10 mouse cellular contexts compared by ENCODE assay signal in the genomic region with DNA sequence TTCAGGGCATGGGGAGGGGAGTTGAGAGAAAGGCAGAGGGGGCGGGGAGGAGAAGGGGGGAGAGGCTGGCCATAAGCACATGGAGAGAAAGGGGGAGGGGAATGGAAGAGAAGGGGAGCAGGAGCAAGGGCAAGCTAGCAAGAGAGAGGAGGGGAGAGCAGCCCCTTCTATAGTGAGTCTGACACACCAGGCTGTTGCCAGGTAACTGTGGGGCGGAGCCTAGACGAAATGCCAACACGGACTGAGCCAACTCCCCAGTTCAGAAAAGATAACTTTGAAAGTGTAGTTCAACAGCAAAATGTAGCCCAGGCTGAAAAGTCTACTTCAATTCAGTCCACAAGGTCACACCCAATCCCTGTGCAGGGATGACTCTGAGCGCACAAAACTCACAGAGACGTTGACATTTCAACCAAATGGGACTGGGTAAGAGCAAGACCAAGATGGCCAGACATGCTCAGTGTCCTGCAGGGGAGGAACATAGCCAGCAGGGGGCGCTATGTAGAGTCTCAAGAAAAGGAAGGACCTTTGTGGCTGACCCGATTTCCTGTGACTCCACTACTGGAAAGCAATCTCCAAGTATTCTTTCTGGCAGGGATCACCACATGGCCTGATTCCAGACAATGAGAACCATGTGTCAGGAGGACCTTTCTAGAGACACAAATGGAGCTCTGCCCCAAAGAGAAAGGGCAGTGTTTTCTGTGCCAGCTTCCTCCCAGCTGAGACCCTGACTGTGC.
DNase-seq lines count a peak whose midpoint lies in the region; ATAC-seq and TF ChIP-seq lines count a peak whose summit lies in the region.
"Had no signal": no experiment of that assay in that cellular context is flagged by ENCODE, and none has a peak within 500 bp of the region (broad histone marks: within the 10 kb centered on the region; RNA-seq: fewer than 3 reads in every experiment).

No protein-coding gene starts in this region.

- WGBS in midbrain, postnatal 0 days, result 69% methylated on average over 8 of the region's 8 CpGs
- WGBS in midbrain, embryonic 16.5 days, result 65% methylated on average over 8 of the region's 8 CpGs
- 74% methylated on average over 8 of the region's 8 CpGs for WGBS in forebrain, embryonic 11.5 days

- DNase-seq in CD4-positive, CD25-positive, alpha-beta regulatory T cell, adult 2 months (ENCODE audit: low read depth, low spot score), result peak; percentile 22
- peak; percentile 48 for DNase-seq in midbrain, postnatal 0 days (ENCODE audit: low spot score)
- peak; percentile 60 for DNase-seq in gastrocnemius, adult 2 months
- DNase-seq in mesoderm, embryonic 11.5 days (ENCODE audit: low read depth, low spot score), result peak; percentile 29
- no peak for DNase-seq in urinary bladder, postnatal 4 days (ENCODE audit: low spot score in 2 of 2)
- no peak for DNase-seq in forebrain, embryonic 11.5 days (ENCODE audit: low spot score)

- peaks cover 4% of the 10 kb centered on the region; the same call in 1 of the 2 replicates for H3K4me1 ChIP-seq in midbrain, postnatal 0 days (ENCODE audit: insufficient read depth, low read length)
- peaks cover 12% of the 10 kb centered on the region for H3K4me1 ChIP-seq in midbrain, embryonic 16.5 days (ENCODE audit: control insufficient read depth, insufficient read depth, low read length)
- H3K4me1 ChIP-seq in forebrain, embryonic 11.5 days (replicated peaks; ENCODE audit: control insufficient read depth, insufficient read depth, low read length), result no peaks in the 10 kb centered on the region

- intact Hi-C loops in gastrocnemius, adult 2 months (cut with DNase I), result no loop called here

- ATAC-seq in CD4-positive, CD25-positive, alpha-beta regulatory T cell, adult 4 months, result no peak
- ATAC-seq in midbrain, postnatal 0 days (ENCODE audit: low FRiP score), result no peak
- no peak for ATAC-seq in midbrain, embryonic 16.5 days
- no peak for ATAC-seq in forebrain, embryonic 11.5 days (replicated peaks; ENCODE audit: low FRiP score)

- TF ChIP-seq CTCF in midbrain, postnatal 0 days (IDR thresholded peaks at IDR 0.05), result peak; percentile 52; the same call in 1 of the 2 replicates
- TF ChIP-seq CTCF in gastrocnemius, adult 2 months (IDR thresholded peaks at IDR 0.05), result peak; percentile 47

- H3K4me3 ChIP-seq in midbrain, postnatal 0 days (ENCODE audit: low read depth, low read length), result no peak overlapping the region
- H3K4me3 ChIP-seq in midbrain, embryonic 16.5 days (ENCODE audit: low read depth, low read length), result no peak overlapping the region
- no peak overlapping the region for H3K4me3 ChIP-seq in gastrocnemius, adult 2 months
- H3K4me3 ChIP-seq in forebrain, embryonic 11.5 days (ENCODE audit: low read depth, low read length), result no peak overlapping the region
- H3K4me3 ChIP-seq: erythroblast, embryonic 14.5 days; midbrain, embryonic 12.5 days had no signal

- H3K9ac ChIP-seq in midbrain, postnatal 0 days (replicated peaks; ENCODE audit: low read length, poor library complexity, severe bottlenecking), result no peak overlapping the region
- no peak overlapping the region for H3K9ac ChIP-seq in midbrain, embryonic 16.5 days (ENCODE audit: low read depth, low read length)
- H3K9ac ChIP-seq in forebrain, embryonic 11.5 days (ENCODE audit: low read length), result no peak overlapping the region
- H3K9ac ChIP-seq: midbrain, embryonic 12.5 days had no signal

- H3K36me3 ChIP-seq in midbrain, postnatal 0 days (ENCODE audit: insufficient read depth, low read length), result no peaks in the 10 kb centered on the region
- no peaks in the 10 kb centered on the region for H3K36me3 ChIP-seq in midbrain, embryonic 16.5 days (ENCODE audit: control insufficient read depth, insufficient read depth, low read length)
- no peaks in the 10 kb centered on the region for H3K36me3 ChIP-seq in forebrain, embryonic 11.5 days (ENCODE audit: control insufficient read depth, insufficient read depth, low read length)
- H3K36me3 ChIP-seq: midbrain, embryonic 12.5 days had no signal

- H3K4me2 ChIP-seq in midbrain, postnatal 0 days (ENCODE audit: low read depth, low read length, poor library complexity, severe bottlenecking), result no peak overlapping the region
- no peak overlapping the region for H3K4me2 ChIP-seq in midbrain, embryonic 16.5 days (ENCODE audit: low read length)
- H3K4me2 ChIP-seq in forebrain, embryonic 11.5 days (ENCODE audit: low read depth, low read length, severe bottlenecking), result no peak overlapping the region
- H3K4me2 ChIP-seq: midbrain, embryonic 12.5 days had no signal

- no peaks in the 10 kb centered on the region for H3K9me3 ChIP-seq in midbrain, postnatal 0 days (ENCODE audit: low read length)
- no peaks in the 10 kb centered on the region for H3K9me3 ChIP-seq in midbrain, embryonic 16.5 days (replicated peaks; ENCODE audit: control insufficient read depth, low read length, poor library complexity, severe bottlenecking)
- H3K9me3 ChIP-seq in forebrain, embryonic 11.5 days (ENCODE audit: control insufficient read depth, low read length), result no peaks in the 10 kb centered on the region
- H3K9me3 ChIP-seq: midbrain, embryonic 12.5 days had no signal

- no peak overlapping the region for H3K27ac ChIP-seq in midbrain, postnatal 0 days (ENCODE audit: low read depth, low read length)
- no peak overlapping the region for H3K27ac ChIP-seq in midbrain, embryonic 16.5 days (ENCODE audit: low read length)
- H3K27ac ChIP-seq in gastrocnemius, adult 2 months, result no peak overlapping the region
- H3K27ac ChIP-seq in forebrain, embryonic 11.5 days (ENCODE audit: low read depth, low read length), result no peak overlapping the region
- H3K27ac ChIP-seq: midbrain, embryonic 12.5 days had no signal

- no peaks in the 10 kb centered on the region for H3K27me3 ChIP-seq in midbrain, postnatal 0 days (ENCODE audit: insufficient read depth, low read length)
- H3K27me3 ChIP-seq in midbrain, embryonic 16.5 days (ENCODE audit: control insufficient read depth, insufficient read depth, low read depth, low read length), result no peaks in the 10 kb centered on the region
- no peaks in the 10 kb centered on the region for H3K27me3 ChIP-seq in forebrain, embryonic 11.5 days (ENCODE audit: control insufficient read depth, insufficient read depth, low read length)
- H3K27me3 ChIP-seq: midbrain, embryonic 12.5 days had no signal

Comparison
In these comparisons a context has a peak if more than half of its experiments do, and no peak if none do; other contexts are left out.
1. DNase-seq: peak in CD4-positive, CD25-positive, alpha-beta regulatory T cell, adult 2 months (single experiment), midbrain, postnatal 0 days (single experiment), gastrocnemius, adult 2 months (single experiment) and mesoderm, embryonic 11.5 days (single experiment); none in urinary bladder, postnatal 4 days (0 of 2) and forebrain, embryonic 11.5 days (single experiment).